Mouse (Mus musculus): Measurements from ENCODE around the gene Cit.

The Cit gene

GRCm38 (mm10) chr5:115851029-115851365 is 5.9 kb downstream of the Cit start:
- no peak for DNase-seq (ENCODE audit: low spot score)

- no peak for DNase-seq (ENCODE audit: low spot score)
Observed at GRCm38 (mm10) chr5:115852431-115852830, 7.4 kb downstream of the Cit start.

- no peak for DNase-seq (ENCODE audit: low spot score)
Observed at GRCm38 (mm10) chr5:115853691-115854090, 8.6 kb downstream of the Cit start.

- no peak for DNase-seq (ENCODE audit: low spot score)
Observed at GRCm38 (mm10) chr5:115854370-115854769, 9.3 kb downstream of the Cit start.

- peak; percentile 82 for DNase-seq (ENCODE audit: low spot score)
Observed at GRCm38 (mm10) chr5:115858652-115859051, 13.6 kb downstream of the Cit start.

- no peak for DNase-seq (ENCODE audit: low spot score)
Observed at GRCm38 (mm10) chr5:115859461-115859860, 14.4 kb downstream of the Cit start.

GRCm38 (mm10) chr5:115861991-115862390 is 16.9 kb downstream of the Cit start:
- no peak for DNase-seq (ENCODE audit: low spot score)

GRCm38 (mm10) chr5:115862439-115862838 is 17.4 kb downstream of the Cit start:
- DNase-seq (ENCODE audit: low spot score): no peak

- DNase-seq (ENCODE audit: low spot score): no peak
Observed at GRCm38 (mm10) chr5:115866296-115866695, 21.2 kb downstream of the Cit start.

GRCm38 (mm10) chr5:115868540-115868939 is 23.5 kb downstream of the Cit start:
- DNase-seq (ENCODE audit: low spot score): no peak

GRCm38 (mm10) chr5:115869198-115869597 is 24.1 kb downstream of the Cit start:
- DNase-seq (ENCODE audit: low spot score): no peak

- no peak for DNase-seq (ENCODE audit: low spot score)
Observed at GRCm38 (mm10) chr5:115871153-115871552, 26.1 kb downstream of the Cit start.

GRCm38 (mm10) chr5:115872106-115872505 is 27.0 kb downstream of the Cit start:
- no peak for DNase-seq (ENCODE audit: low spot score)

- DNase-seq (ENCODE audit: low spot score): no peak
Observed at GRCm38 (mm10) chr5:115872956-115873355, 27.9 kb downstream of the Cit start.

GRCm38 (mm10) chr5:115877425-115877824 is 32.3 kb downstream of the Cit start:
- DNase-seq (ENCODE audit: low spot score): no peak

- DNase-seq (ENCODE audit: low spot score): no peak
Observed at GRCm38 (mm10) chr5:115882165-115882564, 37.1 kb downstream of the Cit start.

- DNase-seq (ENCODE audit: low spot score): no peak
Observed at GRCm38 (mm10) chr5:115884429-115884828, 39.4 kb downstream of the Cit start.

GRCm38 (mm10) chr5:115893772-115894171 is 48.7 kb downstream of the Cit start:
- no peak for DNase-seq (ENCODE audit: low spot score)

GRCm38 (mm10) chr5:115897036-115897435 is 52.0 kb downstream of the Cit start:
- peak; percentile 65 for DNase-seq (ENCODE audit: low spot score)

- DNase-seq (ENCODE audit: low spot score): no peak
Observed at GRCm38 (mm10) chr5:115907037-115908009, 62.2 kb downstream of the Cit start.

- DNase-seq (ENCODE audit: low spot score): no peak
Observed at GRCm38 (mm10) chr5:115908251-115908650, 63.2 kb downstream of the Cit start.

- DNase-seq (ENCODE audit: low spot score): no peak
Observed at GRCm38 (mm10) chr5:115908699-115909098, 63.6 kb downstream of the Cit start.

- no peak for DNase-seq (ENCODE audit: low spot score)
Observed at GRCm38 (mm10) chr5:115909106-115909505, 64.0 kb downstream of the Cit start.

GRCm38 (mm10) chr5:115910491-115910890 is 65.4 kb downstream of the Cit start:
- no peak for DNase-seq (ENCODE audit: low spot score)

Measured in testis, postnatal 14 days (tissue).